Mouse (Mus musculus): ENCODE data around the gene Olfr108.

Gene Olfr108

GRCm38 (mm10) chr17:37445180-37445579 lies at the start of gene Olfr108:
TSS of gene Olfr108 (plus strand) at chr17:37445480.
- DNase-seq (ENCODE audit: low read depth, low spot score): no peak

DNA sequence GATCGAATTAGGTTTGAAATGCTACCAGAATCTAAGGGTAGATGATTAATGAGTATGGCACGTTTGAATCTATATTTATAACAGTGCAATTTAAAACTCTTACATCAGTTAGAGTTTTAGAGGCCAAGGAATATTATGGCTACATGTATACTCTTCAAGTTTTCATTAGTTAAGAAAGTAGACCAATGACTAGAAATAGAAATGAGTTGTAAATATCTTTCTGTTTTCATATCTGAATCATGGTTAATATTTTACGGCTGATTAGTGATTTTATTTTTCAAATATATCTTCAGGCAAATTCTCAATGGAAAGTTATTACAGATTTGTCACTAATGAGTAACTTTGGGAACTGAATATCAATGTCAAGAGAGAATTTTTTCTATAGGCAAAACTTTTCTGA lies 46.4 kb upstream of the Olfr108 start, which contains the start of gene Olfr107:
Gene Olfr107, plus strand, starts transcription at position 301 of the 400 bp plus-strand sequence.
- DNase-seq (ENCODE audit: low read depth, low spot score): no peak

- no peak for DNase-seq (ENCODE audit: low read depth, low spot score)
These were observed 31.9 kb upstream of the Olfr108 start for GRCm38 (mm10) chr17:37413380-37413779.

DNA sequence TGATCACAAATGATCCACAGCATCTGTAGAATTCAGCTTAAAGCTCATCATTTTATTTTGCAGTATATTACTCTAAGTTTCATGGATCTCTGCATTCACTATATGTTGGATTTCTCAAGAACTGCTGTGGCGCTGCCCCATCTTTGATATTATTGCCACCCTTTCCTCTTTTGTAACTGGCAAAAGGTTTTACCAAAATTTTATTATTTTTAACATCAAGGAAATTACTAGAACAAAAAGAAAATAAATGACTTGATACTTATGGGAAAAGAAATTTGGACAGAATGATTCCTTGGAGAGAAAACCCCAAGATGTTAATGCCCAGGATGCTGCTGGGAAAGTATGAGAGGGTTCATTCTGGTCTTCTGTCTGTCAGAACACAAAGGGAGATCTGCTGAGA lies 13.3 kb downstream of the Olfr108 start, which contains the start of gene Olfr109:
Gene Olfr109, plus strand, starts transcription at position 301 of the 400 bp plus-strand sequence.
- no peak for DNase-seq (ENCODE audit: low read depth, low spot score)

DNA sequence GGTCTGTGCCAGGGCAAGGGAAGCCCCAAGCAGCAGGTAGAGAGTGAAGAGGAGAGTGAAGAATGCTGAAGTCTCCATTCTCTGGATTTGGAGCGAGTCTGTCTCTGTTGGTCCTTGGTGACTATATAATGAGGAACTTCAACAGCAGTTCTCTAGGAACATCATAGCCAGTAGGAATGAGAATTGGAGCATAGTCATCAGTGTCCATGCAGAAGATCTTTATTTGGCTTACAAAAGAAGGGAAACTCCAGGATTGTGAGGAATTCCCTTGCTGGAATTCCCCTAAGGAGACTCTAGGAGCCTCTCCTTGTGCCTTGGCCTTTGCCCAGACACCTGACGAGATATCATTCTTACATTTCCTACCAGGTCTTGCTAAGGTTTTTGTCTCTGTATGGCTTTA lies 38.2 kb downstream of the Olfr108 start, which contains the start of gene H2-M2:
Gene H2-M2, minus strand, starts transcription at position 101 of the 400 bp plus-strand sequence.
- DNase-seq (ENCODE audit: low read depth, low spot score): no peak

DNA sequence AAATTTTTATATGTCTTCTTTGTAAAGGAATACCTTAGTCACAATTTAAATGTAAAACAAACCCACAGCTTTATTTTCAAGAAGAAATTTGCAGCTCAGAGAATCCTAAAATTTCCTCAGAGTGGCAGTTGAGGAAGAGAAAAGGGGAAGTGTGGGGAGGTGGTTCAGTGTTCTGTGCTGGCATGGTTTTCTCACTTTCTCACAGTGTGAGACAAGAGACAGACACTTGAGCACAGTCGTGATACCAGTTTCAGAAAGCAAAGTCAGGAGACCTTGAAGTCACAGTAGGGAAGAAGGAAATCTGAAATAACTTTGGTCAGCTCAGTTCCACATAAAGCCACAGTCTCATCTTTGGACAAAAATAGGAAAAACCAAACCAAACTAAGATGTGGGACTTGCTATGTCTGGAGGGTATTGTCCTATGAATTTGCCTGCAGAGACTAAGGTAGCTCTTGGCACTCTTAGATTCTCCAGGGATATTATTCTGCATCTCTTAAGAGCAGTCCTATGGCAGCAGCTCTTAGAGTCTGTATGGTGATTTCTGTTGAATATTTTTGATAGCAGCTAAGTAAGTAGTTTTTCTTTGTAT lies 46.7 kb downstream of the Olfr108 start, which contains the start of gene Olfr110:
Gene Olfr110, plus strand, starts transcription at position 539 of the 589 bp plus-strand sequence.
- DNase-seq (ENCODE audit: low read depth, low spot score): no peak

Measured in ES-CJ7 (cell line).